In the genomic region with DNA sequence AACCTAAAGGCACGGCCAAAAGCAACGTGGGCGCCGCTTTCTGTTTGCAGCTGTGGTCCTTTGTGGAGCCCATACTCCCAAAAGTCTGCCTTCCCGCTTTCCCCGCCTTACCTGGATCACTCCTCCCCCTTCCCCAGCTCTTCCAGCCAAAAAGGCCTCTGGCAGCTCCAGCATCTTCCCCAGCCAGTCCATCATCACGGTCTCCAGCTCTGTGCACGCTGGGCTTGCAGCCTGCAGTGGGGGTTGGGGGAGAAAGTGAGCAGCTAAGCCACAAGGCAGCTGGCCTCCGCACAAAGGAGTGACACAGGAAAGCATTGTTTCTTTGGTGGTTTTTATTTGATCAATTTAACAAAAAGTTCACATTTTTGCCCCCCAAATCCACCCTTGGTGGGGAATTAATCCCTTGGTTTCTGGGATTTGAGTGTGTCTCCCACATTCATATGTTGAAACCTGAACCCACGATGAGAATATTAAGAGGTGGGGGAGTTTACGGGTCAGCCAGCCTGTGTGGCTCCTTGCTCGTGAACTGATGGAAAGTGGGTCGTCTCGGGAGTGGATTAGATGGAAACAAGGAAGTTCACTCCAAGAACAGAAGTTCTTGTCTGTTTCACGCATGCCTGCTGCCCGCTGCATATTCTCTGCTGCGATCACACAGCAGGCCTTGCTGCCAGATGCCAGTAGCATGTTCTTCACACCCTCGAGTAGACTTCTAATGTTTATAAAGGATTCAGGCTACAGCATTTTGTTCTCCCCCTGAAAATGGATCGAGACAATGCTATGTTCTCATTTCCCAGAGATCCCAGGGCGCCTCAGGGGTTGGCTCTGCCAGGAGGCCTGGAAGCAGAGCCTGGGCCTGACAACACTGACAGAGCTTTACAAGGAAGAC, we compare ENCODE assay signal across 9 mouse cellular contexts. TPM values are rescaled to one million over a fixed set of nuclear protein-coding genes. Genes with fewer than 3 reads are reported as not detected.
DNase-seq lines count a peak whose midpoint lies in the region; ATAC-seq and TF ChIP-seq lines count a peak whose summit lies in the region.
"Had no signal": no experiment of that assay in that cellular context is flagged by ENCODE, and none has a peak within 500 bp of the region (broad histone marks: within the 10 kb centered on the region; RNA-seq: fewer than 3 reads in every experiment).

No protein-coding gene starts in this region.

- no peak overlapping the region for H3K4me3 ChIP-seq in embryonic facial prominence, embryonic 12.5 days
- no peak overlapping the region for H3K4me3 ChIP-seq in heart, adult 2 months
- no peak overlapping the region for H3K4me3 ChIP-seq in stomach, embryonic 15.5 days (replicated peaks)
- H3K4me3 ChIP-seq: neural tube, embryonic 12.5 days had no signal

- H3K9me3 ChIP-seq in embryonic facial prominence, embryonic 12.5 days, result no peaks in the 10 kb centered on the region
- no peaks in the 10 kb centered on the region for H3K9me3 ChIP-seq in stomach, embryonic 15.5 days
- H3K9me3 ChIP-seq: neural tube, embryonic 12.5 days had no signal

- WGBS in embryonic facial prominence, embryonic 12.5 days, result 37% methylated on average over 20 of the region's 20 CpGs
- WGBS in heart, adult 2 months, result 62% methylated on average over 20 of the region's 20 CpGs
- WGBS in stomach, embryonic 15.5 days, result 50% methylated on average over 20 of the region's 20 CpGs

- no peak for TF ChIP-seq POLR2A in heart, adult 2 months (IDR thresholded peaks at IDR 0.05; ENCODE audit: insufficient read depth, low read depth, low read length)

- no peak overlapping the region for H3K9ac ChIP-seq in embryonic facial prominence, embryonic 12.5 days
- no peak overlapping the region for H3K9ac ChIP-seq in heart, adult 2 months (ENCODE audit: low read depth, low read length)
- H3K9ac ChIP-seq in stomach, embryonic 15.5 days, result no peak overlapping the region
- H3K9ac ChIP-seq: neural tube, embryonic 12.5 days had no signal

- H3K36me3 ChIP-seq in embryonic facial prominence, embryonic 12.5 days, result no peaks in the 10 kb centered on the region
- no peaks in the 10 kb centered on the region for H3K36me3 ChIP-seq in heart, adult 2 months (ENCODE audit: control insufficient read depth, insufficient read depth, low read length)
- no peaks in the 10 kb centered on the region for H3K36me3 ChIP-seq in stomach, embryonic 15.5 days
- H3K36me3 ChIP-seq: neural tube, embryonic 12.5 days had no signal

- H3K27me3 ChIP-seq in embryonic facial prominence, embryonic 12.5 days, result no peaks in the 10 kb centered on the region
- no peaks in the 10 kb centered on the region for H3K27me3 ChIP-seq in heart, adult 2 months (ENCODE audit: control insufficient read depth, insufficient read depth, low read length)
- H3K27me3 ChIP-seq in stomach, embryonic 15.5 days (replicated peaks), result no peaks in the 10 kb centered on the region
- H3K27me3 ChIP-seq: neural tube, embryonic 12.5 days had no signal

- H3K4me2 ChIP-seq in embryonic facial prominence, embryonic 12.5 days (replicated peaks), result no peak overlapping the region
- no peak overlapping the region for H3K4me2 ChIP-seq in stomach, embryonic 15.5 days
- H3K4me2 ChIP-seq: neural tube, embryonic 12.5 days had no signal

- intact Hi-C loops in heart, adult 2 months (cut with DNase I), result no loop called here

- no peaks in the 10 kb centered on the region for H3K79me2 ChIP-seq in heart, adult 2 months (replicated peaks; ENCODE audit: control insufficient read depth, insufficient read depth, low read length)

- peak; percentile 53 to 65 for DNase-seq in kidney, postnatal 4 days
- no peak for DNase-seq in kidney, postnatal 36 days
- DNase-seq in heart, adult 2 months, result peak; percentile 61 to 75
- DNase-seq in layer of hippocampus, postnatal 36 days, result peak; percentile 23 to 31
- no peak for DNase-seq in B cell, adult 2 months

- TF ChIP-seq CTCF in heart, adult 2 months (IDR thresholded peaks at IDR 0.05), result no peak

- peak overlapping the region; percentile 91 for H3K27ac ChIP-seq in embryonic facial prominence, embryonic 12.5 days
- H3K27ac ChIP-seq in heart, adult 2 months, result no peak overlapping the region
- H3K27ac ChIP-seq in stomach, embryonic 15.5 days, result peak overlapping the region; percentile 80
- H3K27ac ChIP-seq: neural tube, embryonic 12.5 days had no signal

- peak; percentile 65; the same call in 1 of the 2 replicates for ATAC-seq in embryonic facial prominence, embryonic 12.5 days (ENCODE audit: insufficient number of reproducible peaks, insufficient read depth, low FRiP score, low TSS enrichment)
- ATAC-seq in stomach, embryonic 15.5 days (ENCODE audit: insufficient read depth, low FRiP score, low read depth), result peak; percentile 37; the same call in 1 of the 2 replicates
- no peak for ATAC-seq in megakaryocyte-erythroid progenitor cell, adult 5-6 weeks (replicated peaks; ENCODE audit: low FRiP score, low TSS enrichment, poor library complexity, severe bottlenecking)

- TF ChIP-seq EP300 in heart, adult 2 months (IDR thresholded peaks at IDR 0.05; ENCODE audit: insufficient read depth, low read depth, low read length), result no peak

- peaks cover 41% of the 10 kb centered on the region for H3K4me1 ChIP-seq in embryonic facial prominence, embryonic 12.5 days
- peaks cover 5% of the 10 kb centered on the region for H3K4me1 ChIP-seq in heart, adult 2 months (ENCODE audit: control insufficient read depth, insufficient read depth, low read length)
- H3K4me1 ChIP-seq in stomach, embryonic 15.5 days, result peaks cover 19% of the 10 kb centered on the region; the same call in 1 of the 2 replicates

RNA-seq across cellular contexts. Expression of a gene that starts 24.7 kb away (rescaled TPM):
- polyA plus RNA-seq in embryonic facial prominence, embryonic 12.5 days (2016; fragmentation: Nextera tagmentation; extraction: Ambion mirVana), result 10.8 and 13.5 TPM in 2 replicates
- 1 to 10 TPM in 1 of 2 experiments, under 1 TPM in 1; 0.91 to 1.3 TPM for total RNA-seq in heart, adult 2 months (2021)
- 2.3 and 4.4 TPM in 2 replicates for polyA plus RNA-seq in heart, adult 2 months (2012; rRNA removed)
- total RNA-seq in layer of hippocampus, postnatal 36 days (2021), result 10 to 100 TPM in 1 of 2 experiments, 1 to 10 TPM in 1; 6.3 to 10.3 TPM
- 48.5 and 57.0 TPM in 2 replicates for polyA plus RNA-seq in stomach, embryonic 15.5 days (2015; fragmentation: Nextera tagmentation; extraction: Ambion mirVana)
- 3.9 TPM in 1 of 2 replicates, not detected in the other for total RNA-seq in megakaryocyte-erythroid progenitor cell, adult 5-6 weeks (2014; fragmentation: Nextera tagmentation)
- not detected in 2 replicates for total RNA-seq in megakaryocyte-erythroid progenitor cell, adult 5-6 weeks (2017)

Comparison
In these comparisons a context has a peak if more than half of its experiments do, and no peak if none do; other contexts are left out.
1. DNase-seq: peak in kidney, postnatal 4 days (2 of 2), heart, adult 2 months (2 of 2) and layer of hippocampus, postnatal 36 days (2 of 2); none in kidney, postnatal 36 days (0 of 2) and B cell, adult 2 months (0 of 2).